Mouse (Mus musculus): Measurements from ENCODE around the gene Gm17949.

- TF ChIP-seq MAFK (IDR thresholded peaks at IDR 0.05; ENCODE audit: insufficient read depth, low read depth, low read length) (no peak), ZNF384 (IDR thresholded peaks at IDR 0.05; ENCODE audit: low read depth, low read length) (no peak)
These were observed 41.2 kb upstream of the Gm17949 start for GRCm38 (mm10) chr17:56970081-56970480.
